Mouse (Mus musculus) CH12.LX (cell line): Measurements from ENCODE around the gene Rbm14.

ENCODE experiments used
- CHD2 ChIP-seq: IDR thresholded peaks from 2 replicates; pipeline ENCODE4 v1.6.1; 2011; ENCODE audit warnings: low read length, improper control_type of control experiment
- CTCF ChIP-seq, 2 experiments: IDR thresholded peaks in 1 of 2; conservative IDR thresholded peaks in 1 of 2; 2 replicates each; pipeline ENCODE4 v1.5.1; 2011 to 2012; ENCODE audit warnings: low read depth in 2 of 2, low read length in 2 of 2, improper control_type of control experiment in 1 of 2, inconsistent platforms in 1 of 2, mild to moderate bottlenecking in 1 of 2, moderate library complexity in 1 of 2
- E2F4 ChIP-seq: IDR thresholded peaks from 2 replicates; pipeline ENCODE4 v1.6.1; 2011; ENCODE audit warnings: low read depth, low read length, improper control_type of control experiment; ENCODE audit not compliant: insufficient replicate concordance
- ELF1 ChIP-seq: IDR thresholded peaks from 2 replicates; pipeline ENCODE4 v1.6.1; 2014; ENCODE audit warnings: low read depth, mild to moderate bottlenecking, inconsistent platforms, low read length, improper control_type of control experiment
- HCFC1 ChIP-seq: IDR thresholded peaks from 2 replicates; pipeline ENCODE4 v1.6.1; 2012; ENCODE audit warnings: low read depth, mild to moderate bottlenecking, inconsistent platforms, low read length, improper control_type of control experiment
- MAFK ChIP-seq: IDR thresholded peaks from 2 replicates; pipeline ENCODE4 v1.6.1; 2011; ENCODE audit warnings: low read length, improper control_type of control experiment; ENCODE audit not compliant: insufficient replicate concordance
- MAX ChIP-seq: IDR thresholded peaks from 2 replicates; pipeline ENCODE4 v1.6.1; 2011; ENCODE audit warnings: low read length, improper control_type of control experiment
- MYC ChIP-seq: IDR thresholded peaks from 2 replicates; pipeline ENCODE4 v1.6.1; 2011; ENCODE audit warnings: low read depth, mild to moderate bottlenecking, improper control_type of control experiment, low read length
- NRF1 ChIP-seq: IDR thresholded peaks from 2 replicates; pipeline ENCODE4 v1.6.1; 2014; ENCODE audit warnings: low read depth, mild to moderate bottlenecking, inconsistent platforms, low read length, improper control_type of control experiment, moderate library complexity
- POLR2A ChIP-seq: IDR thresholded peaks from 2 replicates; pipeline ENCODE4 v1.6.1; 2011; ENCODE audit warnings: low read depth, mild to moderate bottlenecking, improper control_type of control experiment, low read length
- UBTF ChIP-seq: IDR thresholded peaks from 2 replicates; pipeline ENCODE4 v1.6.1; 2012; ENCODE audit warnings: low read depth, mild to moderate bottlenecking, inconsistent platforms, low read length, improper control_type of control experiment, moderate library complexity

DNA sequence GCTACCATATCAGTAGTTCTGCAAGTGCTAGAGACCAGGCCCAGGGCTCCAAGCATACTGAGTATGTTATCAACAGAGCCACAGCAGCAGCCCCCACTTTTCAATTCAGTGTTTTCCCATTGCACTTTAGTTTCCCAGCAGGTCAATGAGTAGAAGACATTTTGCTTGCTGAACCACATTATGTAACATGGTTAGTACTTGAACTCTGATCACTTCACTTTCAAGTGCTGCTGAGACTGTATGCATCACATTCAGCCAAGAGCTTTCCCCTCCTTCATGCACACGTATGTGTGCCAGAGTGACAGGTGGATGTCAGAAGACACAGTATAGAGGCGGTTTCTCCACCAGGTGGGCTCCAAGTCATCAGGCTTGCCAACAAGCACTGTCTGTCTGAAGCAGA is 28.5 kb downstream of the Rbm14 start:
- TF ChIP-seq E2F4 (no peak), POLR2A (no peak), CTCF (conservative IDR thresholded peaks at IDR 0.05 in 1 of 2, IDR thresholded peaks at IDR 0.05 in 1 of 2; ENCODE audit: low read depth in 2 of 2, low read length in 2 of 2) (no peak), HCFC1 (no peak), ELF1 (no peak), UBTF (no peak), MYC (no peak), MAX (no peak), CHD2 (no peak), MAFK (no peak), NRF1 (no peak)
